Mouse (Mus musculus) spleen, postnatal 10 days (tissue): Measurements from ENCODE around the gene Nat9.

ENCODE experiments used
- DNase-seq, 2 experiments: peaks; one replicate each; pipeline ENCODE4 v3.0.0; 2021 to 2022; ENCODE audit warnings: low spot score in 2 of 2

The Nat9 gene

GRCm38 (mm10) chr11:115187693-115188092 is at the start of gene Nat9:
Gene Nat9 (minus strand): TSS chr11:115187859.
- no peak for DNase-seq

DNA sequence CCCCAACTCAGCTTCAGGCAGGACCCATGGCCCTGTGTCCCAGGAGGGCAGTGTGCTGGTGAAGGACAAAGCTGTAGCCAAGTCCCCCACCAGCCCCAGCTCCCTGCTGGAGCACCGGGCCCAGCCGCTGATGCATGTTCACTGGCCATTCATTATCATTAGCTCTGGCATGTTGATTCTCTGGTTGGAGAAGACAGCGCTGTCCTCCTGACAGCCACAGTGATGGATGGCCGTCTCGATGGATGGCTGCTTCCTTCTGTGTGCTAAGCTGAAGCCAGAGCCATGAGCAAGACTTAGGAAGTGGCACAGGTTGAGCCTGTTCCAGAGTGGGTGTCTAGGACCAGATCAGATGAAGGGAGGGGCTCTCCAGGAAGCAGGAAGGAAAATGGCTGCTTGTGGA is 48.9 kb upstream of the Nat9 start:
- DNase-seq = no peak

DNA sequence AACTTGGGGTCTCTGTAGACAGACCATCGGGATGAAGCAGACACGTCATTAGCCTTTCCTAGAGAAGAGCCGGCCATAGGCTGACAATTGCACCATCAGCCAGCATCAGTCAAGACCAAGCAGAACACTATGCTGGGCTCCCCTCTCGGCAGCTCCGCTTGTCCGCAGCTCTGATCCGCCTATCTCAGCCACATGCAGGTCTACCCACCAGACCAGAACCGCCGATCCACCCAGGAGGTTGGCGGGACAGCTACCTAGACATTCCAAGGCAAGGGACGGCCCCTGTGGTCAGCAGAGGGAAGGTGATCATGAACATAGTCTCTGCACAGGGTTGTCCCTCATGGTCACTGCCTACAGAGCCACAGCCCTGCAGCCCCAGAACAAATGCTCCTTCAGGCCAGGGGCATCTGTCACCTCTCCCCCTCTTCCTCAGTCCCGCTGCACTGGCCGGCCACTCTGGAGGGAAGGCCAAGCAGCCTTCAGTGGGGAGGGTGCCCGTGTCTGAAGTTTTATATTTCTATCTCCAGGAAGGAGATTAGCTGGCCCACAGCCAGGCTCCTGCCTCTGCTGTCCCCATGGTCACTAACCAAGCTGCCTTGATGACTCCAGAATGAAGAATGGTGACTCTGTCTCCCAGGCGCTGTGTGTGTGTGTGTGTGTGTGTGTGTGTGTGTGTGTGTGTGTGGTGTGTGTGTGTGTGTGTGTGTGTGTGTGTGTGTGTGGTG is 46.8 kb upstream of the Nat9 start:
- DNase-seq = no peak

DNA sequence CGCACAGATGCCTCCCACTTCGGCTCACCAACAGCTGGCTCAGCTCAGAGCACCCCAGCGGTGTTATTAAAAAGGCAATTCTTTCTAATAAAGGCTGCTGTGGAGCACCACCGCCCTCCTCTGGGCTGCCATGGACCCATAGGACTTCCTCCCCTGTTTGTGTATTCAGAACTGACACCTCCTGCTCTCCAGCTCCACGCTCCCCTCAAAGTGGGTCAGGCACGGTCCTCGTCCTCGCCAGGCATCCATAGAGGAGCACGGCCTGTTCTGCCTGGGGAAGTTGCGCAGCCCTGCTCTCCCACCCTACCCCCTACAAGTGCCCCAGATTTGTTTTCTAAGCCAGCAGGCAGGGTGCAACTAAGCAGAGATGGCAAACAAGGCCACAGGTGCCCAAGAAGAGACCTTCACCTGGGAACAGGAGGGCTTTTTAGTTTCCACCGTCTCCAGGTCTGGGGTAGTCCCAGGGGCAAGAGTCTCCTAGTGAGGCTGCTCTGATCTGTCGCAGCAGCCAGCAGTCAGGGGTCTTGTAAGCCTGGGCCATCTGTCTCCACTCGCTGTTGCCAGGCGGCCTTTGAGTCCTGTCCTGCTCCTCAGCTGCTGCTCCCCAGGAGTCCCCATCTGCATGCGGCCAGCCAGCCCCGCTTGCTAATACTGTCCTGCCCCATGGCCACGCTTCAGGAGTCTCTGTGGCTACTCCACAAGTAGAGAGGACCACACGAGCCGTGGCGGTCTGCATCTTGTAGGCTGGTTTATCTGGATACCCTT is 46.0 kb upstream of the Nat9 start:
- DNase-seq = no peak

- no peak for DNase-seq
These were observed 45.2 kb upstream of the Nat9 start for GRCm38 (mm10) chr11:115232889-115233288.

DNA sequence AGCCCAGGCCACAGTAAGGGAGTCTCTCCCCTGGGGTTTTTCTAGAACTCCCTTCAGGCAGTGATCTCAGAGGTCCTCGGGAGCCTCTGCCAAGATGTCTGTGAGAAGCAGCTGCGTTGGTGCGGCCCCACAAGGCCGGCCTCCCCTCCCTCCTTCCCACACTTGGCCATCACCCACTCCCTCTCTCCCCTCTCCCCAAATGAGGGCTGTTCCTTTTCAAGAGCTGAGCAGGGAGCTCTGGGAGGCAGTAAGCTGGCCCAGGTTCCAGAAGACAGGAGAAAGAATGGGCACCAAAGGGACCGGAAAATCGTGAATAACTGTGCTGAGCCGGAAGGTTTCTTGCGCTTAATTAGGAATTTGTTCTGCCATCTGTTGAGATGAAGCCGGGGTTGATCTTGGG is 44.3 kb upstream of the Nat9 start:
- no peak for DNase-seq

DNA sequence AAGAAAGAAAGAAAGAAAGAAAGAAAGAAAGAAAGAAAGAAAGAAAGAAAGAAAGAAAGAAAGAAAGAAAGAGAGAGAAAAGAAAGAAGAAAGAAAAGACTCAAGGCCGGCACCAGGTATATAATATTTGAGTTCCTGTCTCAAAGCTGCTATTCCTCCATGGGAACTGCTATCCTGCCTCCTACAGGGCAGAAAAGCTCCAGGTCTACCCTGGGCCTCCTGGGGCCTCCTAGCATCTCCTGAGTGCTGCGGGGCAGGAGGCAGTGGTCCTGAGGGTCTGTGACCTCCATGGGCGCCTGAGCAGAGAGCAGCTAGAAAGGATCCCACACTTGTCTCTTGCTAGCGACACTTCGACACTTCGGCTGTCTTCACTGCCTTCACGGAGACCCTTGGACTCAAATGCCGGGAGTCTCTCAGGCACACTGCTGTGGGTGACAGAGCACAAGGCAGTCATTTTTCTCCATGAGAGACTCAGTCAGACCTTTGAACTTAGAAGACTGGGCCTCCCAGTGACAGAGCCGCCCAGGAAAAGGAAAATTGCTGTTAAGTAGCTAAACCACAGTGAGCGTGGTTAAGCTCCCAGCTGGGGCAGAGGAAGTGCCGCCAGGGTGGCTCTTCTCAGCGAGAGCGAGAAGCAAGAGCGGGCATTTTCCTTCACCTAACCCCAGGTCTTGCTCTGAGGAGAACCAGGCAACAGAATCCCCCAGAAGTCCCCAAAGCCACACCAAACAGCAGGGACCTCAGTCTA is 43.7 kb upstream of the Nat9 start:
- peak; percentile 20 to 46 for DNase-seq

GRCm38 (mm10) chr11:115229021-115229930 is 41.6 kb upstream of the Nat9 start:
- DNase-seq = no peak

- DNase-seq = no peak
These were observed 40.8 kb upstream of the Nat9 start for GRCm38 (mm10) chr11:115228430-115228829.

GRCm38 (mm10) chr11:115227640-115228039 is 40.0 kb upstream of the Nat9 start:
- no peak for DNase-seq

GRCm38 (mm10) chr11:115226811-115227491 is 39.3 kb upstream of the Nat9 start:
- DNase-seq = no peak

- no peak for DNase-seq
These were observed 37.6 kb upstream of the Nat9 start for GRCm38 (mm10) chr11:115225301-115225700.

- DNase-seq = peak; percentile 37 to 78
These were observed 37.2 kb upstream of the Nat9 start for GRCm38 (mm10) chr11:115224889-115225288.

DNA sequence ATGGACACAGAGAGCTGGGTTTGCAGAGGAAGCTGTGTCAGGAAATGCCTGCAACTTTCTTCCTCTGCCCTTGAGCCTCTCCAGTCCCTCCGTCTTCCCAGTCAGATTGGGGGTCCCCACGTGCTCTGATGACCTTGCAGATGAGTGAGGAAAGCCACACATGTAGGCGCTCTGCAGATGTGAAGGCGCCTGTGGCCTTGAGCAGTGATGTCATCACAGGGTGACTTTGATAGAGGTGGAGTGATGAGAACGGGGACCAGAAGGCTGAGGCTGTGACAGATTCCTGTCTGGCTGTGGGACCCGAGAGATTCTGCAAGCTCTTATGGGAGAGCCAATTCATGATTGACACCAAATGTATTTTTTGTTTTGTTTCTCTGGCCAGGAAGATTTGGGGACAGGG is 36.2 kb upstream of the Nat9 start:
- DNase-seq = no peak

DNA sequence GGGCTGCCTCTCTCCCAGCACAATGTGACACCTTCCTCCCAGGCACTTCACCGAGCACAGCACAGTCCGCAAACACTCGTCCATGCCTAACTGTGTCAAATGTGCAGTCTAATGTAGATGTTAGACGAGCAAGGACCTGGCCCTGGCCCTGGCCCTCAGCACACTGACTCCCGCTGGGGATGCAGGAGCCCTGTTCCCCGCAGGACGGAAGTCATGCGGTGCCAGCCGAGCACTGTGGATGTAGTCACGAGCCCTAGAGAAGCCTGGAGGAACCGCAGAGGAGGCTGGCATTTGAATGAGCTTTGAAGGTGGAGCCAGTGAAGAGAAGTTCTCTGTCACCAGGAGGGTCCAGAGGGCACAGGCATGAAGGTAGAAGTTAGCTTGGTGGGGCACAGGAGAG is 35.8 kb upstream of the Nat9 start:
- DNase-seq = no peak

DNA sequence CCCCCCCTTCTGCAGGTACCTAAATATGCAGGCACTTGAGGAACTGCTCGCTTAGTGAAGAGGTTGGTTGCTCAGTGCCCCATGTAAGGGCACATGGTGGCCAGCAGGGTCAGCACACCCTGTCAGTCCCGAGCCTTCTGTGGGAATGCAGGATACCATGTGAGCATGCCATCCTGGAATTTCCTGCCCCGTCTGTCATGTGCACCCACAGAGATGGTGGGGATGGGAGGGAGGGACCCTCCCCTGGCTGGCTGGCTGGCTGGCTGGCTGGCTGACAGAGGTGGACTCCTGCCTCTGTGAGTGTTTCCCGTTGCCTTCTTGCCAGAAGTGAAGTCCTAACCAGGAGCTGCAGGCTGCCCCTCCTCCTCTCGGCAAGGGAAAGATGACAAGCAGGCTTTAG is 34.9 kb upstream of the Nat9 start:
- DNase-seq = no peak

DNA sequence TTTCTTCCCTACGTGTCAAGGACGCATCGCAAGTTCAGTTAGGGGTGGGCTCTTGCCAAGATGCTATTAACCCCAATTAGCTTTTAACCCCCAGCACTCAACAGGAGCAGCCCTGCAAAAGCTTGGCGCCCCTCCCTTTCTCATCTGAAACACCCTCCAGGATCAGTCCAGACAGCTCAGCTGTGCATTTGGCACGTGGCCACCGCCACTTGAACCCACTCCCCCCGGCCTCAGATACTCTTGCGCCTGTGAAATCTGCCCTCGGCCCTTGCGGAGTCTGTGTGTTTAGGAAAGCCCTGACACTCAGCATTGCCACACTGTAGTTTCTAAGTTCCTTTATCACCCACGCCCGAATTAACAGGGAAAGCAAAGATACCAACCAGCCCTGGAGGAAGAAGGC is 34.4 kb upstream of the Nat9 start:
- DNase-seq = no peak

DNA sequence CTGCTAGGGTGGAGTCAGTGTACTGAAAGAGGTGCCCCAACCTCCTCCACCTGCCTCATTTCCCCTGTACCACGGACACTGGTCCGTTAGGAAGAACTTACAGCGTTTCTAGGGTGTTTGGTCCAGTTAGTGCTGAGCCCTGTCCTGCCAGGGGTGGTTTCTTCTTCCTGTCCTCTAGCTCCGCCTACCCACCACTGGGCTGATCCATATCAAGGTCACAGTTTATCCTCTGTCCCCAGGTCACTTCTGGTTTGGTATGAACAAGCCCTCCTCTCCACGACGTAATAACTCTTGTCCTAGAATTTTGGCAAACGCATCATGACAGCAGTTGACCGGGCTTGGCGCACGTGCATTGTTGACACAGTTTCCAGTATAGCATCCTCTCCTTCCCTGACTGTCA is 32.0 kb upstream of the Nat9 start:
- DNase-seq = no peak

- no peak for DNase-seq
These were observed 31.6 kb upstream of the Nat9 start for GRCm38 (mm10) chr11:115219263-115219662.

DNA sequence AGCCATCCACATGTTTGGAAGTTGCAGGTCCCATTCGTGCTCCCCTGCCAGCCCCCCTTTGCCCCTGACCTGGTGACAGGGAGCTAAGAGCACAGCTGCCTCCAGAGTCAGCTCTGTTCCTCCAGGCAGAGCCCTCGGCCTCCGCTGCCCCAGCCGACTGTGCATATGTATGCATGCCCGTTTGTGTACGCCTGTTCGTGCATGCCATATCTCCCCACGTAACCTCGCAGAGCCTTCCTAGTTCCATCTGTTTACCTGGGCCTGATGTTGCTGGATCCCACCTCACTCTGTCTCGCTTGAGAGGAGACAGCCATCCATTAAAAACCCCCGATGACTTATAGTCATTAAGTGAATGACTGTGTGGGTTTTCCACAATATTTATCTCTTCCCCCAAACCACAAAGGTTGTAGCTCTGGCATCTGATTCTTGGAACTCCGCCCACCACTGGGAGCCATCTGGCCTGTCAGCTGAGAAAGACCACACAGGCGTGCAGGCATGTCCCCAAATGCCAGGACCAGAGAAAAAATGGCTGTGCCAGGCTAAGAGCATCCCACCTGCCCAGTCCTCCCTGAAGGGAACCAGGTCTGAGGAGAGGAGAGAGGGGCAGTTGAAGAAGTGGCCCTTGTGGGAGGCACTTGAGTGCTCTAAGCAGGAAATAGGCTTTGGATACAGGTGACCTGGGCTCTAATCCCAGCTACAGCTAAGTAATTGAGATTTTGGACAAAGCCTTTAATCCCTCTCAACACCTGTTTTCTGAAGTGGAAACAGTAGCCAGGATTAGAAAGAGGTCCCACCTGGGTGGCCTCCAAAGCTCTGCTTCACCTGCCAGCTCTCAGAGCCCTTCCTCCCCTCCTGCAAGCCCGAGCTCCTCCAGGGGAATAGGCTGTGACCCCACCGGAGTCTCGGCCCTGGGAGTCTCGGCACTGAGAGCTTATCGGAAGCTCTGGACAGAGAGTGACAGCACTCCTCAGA is 30.1 kb upstream of the Nat9 start:
- DNase-seq = no peak
